Mouse (Mus musculus) Patski (cell line): ENCODE data around the gene Mucl2. TPM values are rescaled to one million over a fixed set of nuclear protein-coding genes. Genes with fewer than 3 reads are reported as not detected.
"Not testable (repeated sequence)": the region's sequence is repeated elsewhere in the genome, so short reads cannot be mapped to it uniquely, and the experiment has no call there.

ENCODE experiments used
- ATAC-seq: fragments of 100-300 bp; one replicate; pipeline ENCODE4 v1.8.0; 2021
- CTCF ChIA-PET: fragments of 350-600 bp; sonication (Branson Sonifier 250); formaldehyde crosslinking; loops from one replicate; lab custom pipeline; 2022; ENCODE audit warnings: inconsistent platforms; lab: Charles Lee
- POLR2A ChIA-PET: fragments of 350-600 bp; sonication (Branson Sonifier 250); formaldehyde crosslinking; loops from one replicate; lab custom pipeline; 2022; ENCODE audit warnings: antibody characterized with exemption, inconsistent platforms; lab: Charles Lee
- DNase-seq: peaks from one replicate; pipeline ENCODE4 v3.0.0-alpha.2; 2011; ENCODE audit warnings: low read depth, low spot score
- H3K27me3 ChIP-seq: fragments of 371-371 bp; one replicate; pipeline ENCODE4 v1.5.1; 2021
- CTCF ChIP-seq: fragments of 100-300 bp; IDR thresholded peaks from one replicate; pipeline ENCODE4 v1.5.1; 2021
- in situ Hi-C: fragments of 300-500 bp; cut with MboI; formaldehyde crosslinking; loops from 3 replicates; pipeline ENCODE4 v1.11.1; 2018; ENCODE audit warnings: low pct_unique_long_range_greater_than_20kb, mixed read lengths
- polyA plus RNA-seq: library from polyadenylated mRNA; unstranded; gene quantifications from one replicate; pipeline ENCODE4 v1.2.3, GENCODE M21; 2021

Gene Mucl2
- polyA plus RNA-seq, result not detected

DNA sequence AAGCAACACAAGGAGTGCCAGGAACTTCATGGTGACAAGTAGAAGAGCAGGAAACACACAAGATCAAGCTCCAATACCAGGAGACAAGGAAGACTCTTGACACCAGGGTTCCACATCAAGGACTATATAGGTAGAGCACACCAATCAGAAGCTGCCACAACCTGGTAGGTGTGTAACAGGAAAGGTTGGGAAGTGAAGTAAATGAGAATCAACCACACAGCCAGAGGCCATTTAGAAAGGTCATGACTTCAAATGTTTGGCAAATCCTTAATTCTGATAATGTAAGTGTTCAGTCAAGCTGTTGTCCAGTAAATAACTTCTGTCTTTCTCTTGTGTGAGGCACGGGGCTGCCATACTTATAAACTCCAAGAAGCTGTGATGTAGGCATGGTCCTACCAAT lies at the start of gene Mucl2:
Gene Mucl2 (minus strand): TSS at position 101 of the 400 bp plus-strand sequence.
- DNase-seq (no peak), ATAC-seq (no peak)
- no peak for TF ChIP-seq CTCF
- in situ Hi-C loops, result no loop called here
- CTCF ChIA-PET, result no interaction called here
- peaks cover 4% of the 10 kb centered on the region for H3K27me3 ChIP-seq
- POLR2A ChIA-PET, result no interaction called here

DNA sequence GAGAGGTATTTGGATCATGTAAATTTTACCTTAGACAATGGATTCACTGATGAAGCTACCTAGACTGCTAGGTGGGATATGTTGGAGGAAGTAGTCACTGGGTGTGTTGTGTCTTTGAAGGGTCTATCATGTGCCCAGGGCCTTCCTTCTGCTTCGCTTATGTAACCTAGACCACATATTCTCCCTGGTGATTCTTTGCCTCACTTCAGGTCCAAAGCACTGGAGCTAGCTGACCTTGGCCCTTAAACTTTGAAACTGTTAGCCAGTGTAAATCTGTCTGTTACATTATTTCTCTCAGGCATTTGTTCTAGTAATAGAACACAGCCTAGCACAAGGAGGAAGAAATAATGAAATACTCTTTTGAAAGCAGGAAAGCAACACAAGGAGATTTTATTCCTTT lies 13.9 kb upstream of the Mucl2 start:
- DNase-seq, POLR2A ChIA-PET, H3K27me3 ChIP-seq, in situ Hi-C loops, CTCF ChIA-PET, ATAC-seq: not testable (repeated sequence)

Other genes with a start within 250 kb of the Mucl2 start
- gene Mucl1, start 143.8 kb downstream of the Mucl2 start, polyA plus RNA-seq, result not detected